8 mouse cellular contexts compared by ENCODE assay signal in genomic region chr4:155893212-155893690, GRCm38 (mm10). TPM values are rescaled to one million over a fixed set of nuclear protein-coding genes. Genes with fewer than 3 reads are reported as not detected.
DNase-seq lines count a peak whose midpoint lies in the region; ATAC-seq lines count a peak whose summit lies in the region.

No protein-coding gene starts in this region.

- peaks cover 21% of the 10 kb centered on the region for H3K36me3 ChIP-seq in hindbrain, embryonic 16.5 days (ENCODE audit: control insufficient read depth, insufficient read depth, low read length)
- peaks cover 37% of the 10 kb centered on the region for H3K36me3 ChIP-seq in midbrain, embryonic 13.5 days

- H3K4me3 ChIP-seq in hindbrain, embryonic 16.5 days (ENCODE audit: low read length): peak overlapping the region; percentile 97
- peak overlapping the region; percentile 97 for H3K4me3 ChIP-seq in midbrain, embryonic 13.5 days (replicated peaks)

- 64% methylated on average over 7 of the region's 8 CpGs for WGBS in hindbrain, embryonic 16.5 days
- 71% methylated on average over 8 of the region's 8 CpGs for WGBS in midbrain, embryonic 13.5 days

- peak overlapping the region; percentile 94 for H3K9ac ChIP-seq in hindbrain, embryonic 16.5 days (ENCODE audit: low read depth, low read length)
- peak overlapping the region; percentile 98 for H3K9ac ChIP-seq in midbrain, embryonic 13.5 days (replicated peaks)

- H3K4me2 ChIP-seq in hindbrain, embryonic 16.5 days (ENCODE audit: low read length): peak overlapping the region; percentile 93
- peak overlapping the region; percentile 99 for H3K4me2 ChIP-seq in midbrain, embryonic 13.5 days (replicated peaks)

- no peaks in the 10 kb centered on the region for H3K27me3 ChIP-seq in hindbrain, embryonic 16.5 days (replicated peaks; ENCODE audit: control insufficient read depth, insufficient read depth, low read length)
- no peaks in the 10 kb centered on the region for H3K27me3 ChIP-seq in midbrain, embryonic 13.5 days

- no peak overlapping the region for H3K27ac ChIP-seq in hindbrain, embryonic 16.5 days (ENCODE audit: low read depth, low read length)
- H3K27ac ChIP-seq in midbrain, embryonic 13.5 days: no peak overlapping the region

- ATAC-seq in frontal cortex, adult (ENCODE audit: low TSS enrichment): no peak
- ATAC-seq in hindbrain, embryonic 16.5 days: no peak
- no peak for ATAC-seq in midbrain, embryonic 13.5 days

- intact Hi-C loops in left cerebral cortex, postnatal 10 days (cut with DNase I): no loop called here

- DNase-seq in frontal cortex, postnatal 14 days (ENCODE audit: low spot score in 2 of 2): peak; percentile 4 to 6
- DNase-seq in thymus, postnatal 4 days: peak; percentile 6
- DNase-seq in thymus, postnatal 36 days: no peak
- no peak for DNase-seq in natural killer cell, adult 2 months (ENCODE audit: low spot score in 2 of 2)
- no peak for DNase-seq in left cerebral cortex, postnatal 10 days (ENCODE audit: extremely low spot score in 1 of 2, low spot score in 2 of 2)

- H3K4me1 ChIP-seq in hindbrain, embryonic 16.5 days (ENCODE audit: control insufficient read depth, insufficient read depth, low read depth, low read length): peaks cover 41% of the 10 kb centered on the region
- peaks cover 49% of the 10 kb centered on the region for H3K4me1 ChIP-seq in midbrain, embryonic 13.5 days (replicated peaks)

- H3K9me3 ChIP-seq in hindbrain, embryonic 16.5 days (ENCODE audit: control insufficient read depth, low read length): no peaks in the 10 kb centered on the region
- H3K9me3 ChIP-seq in midbrain, embryonic 13.5 days: no peaks in the 10 kb centered on the region

RNA-seq across cellular contexts. Expression of gene Acap3, which starts 1.6 kb away (rescaled TPM):
- polyA plus RNA-seq in hindbrain, embryonic 16.5 days (2015; fragmentation: Nextera tagmentation; extraction: Ambion mirVana): 62.3 and 74.5 TPM in 2 replicates
- polyA plus RNA-seq in midbrain, embryonic 13.5 days (2015; fragmentation: Nextera tagmentation; extraction: Ambion mirVana): 66.0 and 73.5 TPM in 2 replicates
- total RNA-seq in left cerebral cortex, postnatal 10 days (2021): 100 to 1,000 TPM; 144 to 146 TPM

RNA-seq across cellular contexts. Expression of gene Pusl1, which starts 1.7 kb away (rescaled TPM):
- polyA plus RNA-seq in hindbrain, embryonic 16.5 days (2015; fragmentation: Nextera tagmentation; extraction: Ambion mirVana): 66.6 and 66.7 TPM in 2 replicates
- polyA plus RNA-seq in midbrain, embryonic 13.5 days (2015; fragmentation: Nextera tagmentation; extraction: Ambion mirVana): 52.5 and 52.6 TPM in 2 replicates
- 10 to 100 TPM; 66.0 to 71.2 TPM for total RNA-seq in left cerebral cortex, postnatal 10 days (2021)

RNA-seq across cellular contexts. Expression of gene Ints11, which starts 23.9 kb away (rescaled TPM):
- 67.2 and 74.7 TPM in 2 replicates for polyA plus RNA-seq in hindbrain, embryonic 16.5 days (2015; fragmentation: Nextera tagmentation; extraction: Ambion mirVana)
- 85.3 and 88.6 TPM in 2 replicates for polyA plus RNA-seq in midbrain, embryonic 13.5 days (2015; fragmentation: Nextera tagmentation; extraction: Ambion mirVana)
- total RNA-seq in left cerebral cortex, postnatal 10 days (2021): 10 to 100 TPM; 38.3 to 39.8 TPM

RNA-seq across cellular contexts. Expression of gene Cptp, which starts 24.0 kb away (rescaled TPM):
- 30.2 and 31.7 TPM in 2 replicates for polyA plus RNA-seq in hindbrain, embryonic 16.5 days (2015; fragmentation: Nextera tagmentation; extraction: Ambion mirVana)
- 22.1 and 24.5 TPM in 2 replicates for polyA plus RNA-seq in midbrain, embryonic 13.5 days (2015; fragmentation: Nextera tagmentation; extraction: Ambion mirVana)
- total RNA-seq in left cerebral cortex, postnatal 10 days (2021): 10 to 100 TPM; 29.6 to 30.8 TPM

RNA-seq across cellular contexts. Expression of gene Tas1r3, which starts 30.1 kb away (rescaled TPM):
- 0.29 and 0.40 TPM in 2 replicates for polyA plus RNA-seq in hindbrain, embryonic 16.5 days (2015; fragmentation: Nextera tagmentation; extraction: Ambion mirVana)
- polyA plus RNA-seq in midbrain, embryonic 13.5 days (2015; fragmentation: Nextera tagmentation; extraction: Ambion mirVana): 0.80 and 0.83 TPM in 2 replicates
- under 1 TPM; 0.13 to 0.22 TPM for total RNA-seq in left cerebral cortex, postnatal 10 days (2021)

Comparison
In these comparisons a context has a peak if more than half of its experiments do, and no peak if none do; other contexts are left out.
1. DNase-seq: peak in frontal cortex, postnatal 14 days (2 of 2) and thymus, postnatal 4 days (single experiment); none in thymus, postnatal 36 days (0 of 2), natural killer cell, adult 2 months (0 of 2) and left cerebral cortex, postnatal 10 days (0 of 2).